Mouse (Mus musculus): ENCODE data around the gene Prickle1.

Gene Prickle1

DNA sequence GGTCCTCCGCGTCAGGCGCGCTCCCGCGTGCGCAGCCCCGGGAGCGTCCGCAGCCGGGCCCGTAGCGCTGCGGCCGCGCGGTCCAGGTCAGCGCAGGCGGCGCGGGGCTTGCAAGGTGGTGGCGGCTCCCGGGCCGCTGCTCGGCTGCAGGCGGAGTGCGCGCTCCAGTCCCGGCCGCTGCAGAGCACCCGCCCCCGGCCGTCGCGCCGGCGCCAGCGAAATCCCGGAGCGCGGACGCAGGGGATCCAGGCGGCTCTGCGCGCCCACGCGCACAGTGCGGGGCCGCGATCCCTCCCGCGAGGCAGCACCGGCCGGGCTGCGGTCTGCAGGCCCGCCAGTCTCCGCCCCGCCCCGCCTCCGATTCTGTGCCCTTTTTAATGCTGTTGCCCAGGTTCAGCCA lies at the start of gene Prickle1:
TSS of gene Prickle1 (minus strand) at position 146 of the 400 bp plus-strand sequence.
- peak; percentile 70 for DNase-seq (ENCODE audit: low spot score)

DNA sequence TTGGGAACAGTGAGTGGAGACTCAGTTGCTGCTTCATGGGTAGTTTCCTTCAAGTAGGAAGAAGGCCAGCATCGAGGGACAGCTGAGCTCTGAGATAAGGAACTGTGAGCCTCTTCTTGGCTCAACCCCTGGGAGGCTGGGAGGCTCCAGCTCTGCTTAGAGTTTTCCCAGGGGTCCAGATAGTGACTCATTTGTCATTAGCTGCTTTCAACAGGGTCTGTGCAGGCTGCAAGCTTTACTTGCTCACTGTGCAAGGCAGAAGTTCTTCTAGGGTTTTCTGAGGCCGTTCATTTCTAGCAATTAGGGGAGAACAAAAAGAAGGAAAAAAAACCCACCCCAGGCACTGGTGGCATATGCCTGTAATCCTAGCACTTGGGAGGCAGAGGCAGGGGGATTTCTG lies 44.5 kb upstream of the Prickle1 start:
- no peak for DNase-seq (ENCODE audit: low spot score)

DNA sequence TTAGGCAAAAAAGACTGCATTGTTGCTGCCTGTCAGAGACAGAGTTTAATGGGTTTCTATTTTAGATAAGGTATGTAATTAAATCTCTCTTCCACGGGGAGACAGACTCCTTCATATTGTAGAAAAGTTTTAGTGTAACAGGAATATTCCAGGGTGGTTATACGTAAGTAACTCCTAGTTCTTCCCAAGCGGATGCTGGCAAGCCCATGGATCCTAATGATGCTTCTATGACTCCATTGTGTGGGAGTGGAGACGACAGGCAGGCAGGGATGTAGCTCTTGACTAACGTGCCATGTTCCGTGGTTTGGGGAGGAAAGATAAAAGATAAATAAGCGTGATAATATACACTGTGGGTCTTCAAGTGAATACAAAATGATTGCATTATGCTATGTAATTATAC lies 41.3 kb upstream of the Prickle1 start:
- no peak for DNase-seq (ENCODE audit: low spot score)

DNA sequence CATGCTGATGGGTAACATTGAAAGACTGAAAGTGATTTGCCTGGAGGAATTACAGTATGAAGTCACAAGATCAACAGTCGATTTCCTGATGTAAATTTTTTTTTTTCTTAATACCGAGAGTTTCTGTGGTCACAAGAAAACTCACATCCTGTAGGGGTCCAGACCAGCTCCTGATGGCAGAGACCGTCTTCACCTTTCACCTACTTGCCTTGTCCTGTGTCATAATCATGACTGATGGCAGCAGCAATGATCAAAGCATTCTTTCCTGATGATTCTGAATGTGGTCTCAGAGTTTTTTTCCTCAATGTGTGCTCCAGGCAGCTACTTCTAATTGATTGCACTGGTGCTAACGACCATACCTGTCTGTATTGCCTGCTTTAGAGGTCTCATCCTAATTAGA lies 39.9 kb upstream of the Prickle1 start:
- no peak for DNase-seq (ENCODE audit: low spot score)

DNA sequence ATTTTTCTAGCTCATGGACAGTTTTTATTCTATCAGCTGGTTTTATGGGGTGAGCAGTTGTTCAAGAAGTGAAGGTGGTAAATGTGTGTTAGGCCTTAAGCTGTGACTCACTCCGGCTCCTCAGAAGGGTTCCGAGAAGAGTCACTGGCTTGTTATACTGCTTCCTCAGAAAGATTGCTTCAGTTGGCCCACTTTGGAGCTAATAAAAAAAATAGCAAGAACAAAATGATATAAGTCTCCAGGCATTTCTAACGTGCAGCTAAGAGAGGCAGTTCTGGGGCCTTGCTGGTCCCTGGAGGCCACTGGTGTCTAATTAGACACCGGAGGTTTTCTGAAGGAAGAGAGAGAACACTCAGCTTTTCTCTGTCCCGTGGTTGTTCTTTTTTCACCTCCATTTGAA lies 38.8 kb upstream of the Prickle1 start:
- no peak for DNase-seq (ENCODE audit: low spot score)

DNA sequence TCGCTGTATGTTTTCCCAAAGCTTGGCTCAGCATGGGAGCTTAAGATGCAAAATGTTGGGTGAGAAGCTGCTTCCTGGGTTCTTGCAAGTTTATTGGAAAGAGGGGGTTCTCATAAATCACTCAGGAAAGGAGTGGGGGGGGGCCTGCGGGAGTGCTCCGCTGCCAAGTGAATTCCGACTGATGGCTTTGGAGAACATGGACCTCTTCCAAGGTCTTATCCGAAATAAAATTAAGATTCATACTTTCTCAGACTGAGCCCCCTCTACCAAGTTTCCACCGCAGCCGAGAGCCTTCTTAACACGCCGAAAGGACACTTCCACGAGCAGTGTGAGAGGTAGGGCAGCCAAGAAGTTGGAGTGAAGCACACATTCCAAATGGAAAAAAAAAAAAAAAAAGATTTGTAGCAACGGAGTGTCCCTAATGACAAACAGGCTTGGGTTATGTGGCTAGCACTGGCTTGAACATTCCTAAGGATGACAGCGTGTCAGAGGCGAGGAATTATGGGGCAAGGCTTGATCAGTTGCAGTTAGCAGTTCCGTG lies 34.4 kb upstream of the Prickle1 start:
- DNase-seq (ENCODE audit: low spot score), result no peak

DNA sequence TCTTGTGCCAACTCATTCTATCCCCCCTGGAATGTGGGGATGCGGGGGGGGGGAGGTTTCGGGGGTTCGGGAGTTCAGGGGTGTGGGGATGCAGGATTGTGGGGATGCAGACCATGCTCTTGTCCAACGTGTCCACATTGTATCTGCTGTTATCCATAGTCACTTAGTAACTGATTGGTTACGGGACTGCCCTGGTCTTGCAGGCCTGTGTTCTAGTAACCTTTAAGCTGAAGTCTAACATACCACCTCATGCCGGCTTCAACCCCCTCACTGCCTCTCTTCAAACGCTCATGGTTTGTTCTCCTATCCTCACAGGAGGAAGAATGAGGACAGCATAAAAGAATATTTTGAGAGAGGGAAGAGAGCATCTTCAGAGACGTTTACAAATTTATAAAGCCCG lies 33.5 kb upstream of the Prickle1 start:
- DNase-seq (ENCODE audit: low spot score), result no peak

DNA sequence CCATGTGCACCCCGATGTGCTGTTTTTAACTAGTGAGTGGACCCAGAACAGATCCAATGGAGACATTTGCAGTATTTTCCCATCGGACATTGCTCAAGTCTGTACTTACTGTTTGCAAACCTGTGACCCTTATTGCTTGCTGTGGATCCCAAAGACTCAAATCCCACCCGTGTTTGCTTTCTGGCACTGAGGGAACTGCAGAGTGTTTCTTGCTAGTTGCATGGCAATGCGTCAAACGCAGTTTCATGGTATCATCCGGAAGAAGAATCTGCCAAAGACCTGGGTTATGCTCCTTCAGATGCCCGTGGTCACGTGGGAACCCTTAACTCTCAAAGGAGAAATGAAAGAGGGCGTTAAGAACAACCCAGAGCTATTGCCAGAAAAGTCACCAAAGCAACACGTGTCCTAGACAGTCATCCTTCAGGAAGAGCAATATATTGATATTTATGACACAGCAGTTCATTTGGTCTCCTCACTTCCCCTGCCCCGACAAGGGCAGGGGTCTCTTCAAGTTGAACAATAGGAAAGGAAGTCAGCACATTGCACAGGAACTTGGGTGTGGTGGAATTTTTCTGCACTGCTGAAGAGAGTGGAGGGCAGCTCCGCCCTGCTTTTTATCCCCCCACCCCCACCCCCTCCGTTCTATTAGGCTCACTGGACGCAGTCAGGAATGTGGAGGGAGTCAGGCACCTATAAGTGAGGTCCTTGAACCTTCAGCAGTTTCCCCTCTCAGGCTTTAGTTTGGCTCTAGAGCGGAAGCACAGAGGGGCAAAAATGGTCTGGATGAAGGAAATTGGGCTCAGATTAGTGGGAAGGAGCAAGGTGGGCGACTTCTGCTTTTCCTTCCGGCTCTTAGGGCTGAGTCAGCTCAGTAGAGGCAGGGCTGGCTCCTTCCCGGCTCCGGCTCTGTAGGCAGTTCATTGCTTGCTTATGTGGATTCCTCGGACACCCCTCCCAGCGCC lies 32.4 kb upstream of the Prickle1 start:
- no peak for DNase-seq (ENCODE audit: low spot score)

DNA sequence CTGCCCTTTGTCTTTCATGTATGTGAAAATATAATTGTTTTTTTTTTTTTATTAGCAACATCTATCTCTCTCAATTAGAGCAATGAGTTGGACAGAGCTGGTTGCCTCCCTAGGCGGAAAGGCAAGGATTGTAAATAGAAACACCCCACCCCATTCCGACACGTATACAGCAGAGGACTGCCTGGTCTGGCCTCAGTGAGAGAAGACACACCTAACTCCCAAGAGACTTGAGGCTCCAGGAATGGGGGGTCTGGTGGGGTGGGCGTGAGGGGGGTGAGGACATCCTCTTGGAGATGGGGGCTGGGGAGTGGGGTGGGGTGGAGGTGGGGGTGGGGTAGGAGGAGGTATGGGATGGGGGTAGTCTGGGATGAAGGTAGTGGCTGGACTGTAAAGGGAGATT lies 23.9 kb upstream of the Prickle1 start:
- no peak for DNase-seq (ENCODE audit: low spot score)

DNA sequence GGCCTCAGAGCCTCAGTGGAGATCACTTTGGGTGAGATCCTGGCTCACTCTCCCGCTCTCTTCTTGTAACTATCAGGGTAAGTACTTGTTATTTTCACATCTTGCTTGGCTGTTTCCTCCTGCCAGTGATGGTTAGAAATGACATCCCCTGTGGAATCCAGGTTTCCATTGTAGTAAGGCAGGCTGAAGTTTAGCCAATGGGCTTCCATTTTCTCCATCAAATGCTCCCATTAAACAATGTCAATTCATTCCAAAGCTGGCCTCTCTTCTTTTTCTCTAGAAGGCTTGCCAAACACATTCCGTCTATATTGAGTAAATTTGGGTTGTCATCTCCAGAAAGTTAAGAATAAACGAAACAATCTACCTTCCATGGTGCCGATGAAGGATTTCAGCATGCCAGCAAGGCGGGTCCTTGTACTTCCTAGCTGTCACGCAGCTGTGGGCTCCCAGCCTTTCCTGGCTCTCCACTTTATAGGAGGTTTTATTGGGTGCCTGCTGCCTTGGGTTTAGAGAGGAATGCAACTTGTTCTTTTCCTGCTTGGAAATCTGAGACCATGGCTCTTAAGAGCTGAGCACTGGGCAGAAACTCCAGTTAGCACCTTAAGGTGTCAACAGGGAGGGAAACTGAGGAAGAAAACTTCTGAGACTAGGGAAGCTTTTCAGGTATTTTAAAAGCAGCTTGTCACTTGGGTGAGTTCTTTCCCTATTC lies 22.9 kb upstream of the Prickle1 start:
- no peak for DNase-seq (ENCODE audit: low spot score)

DNA sequence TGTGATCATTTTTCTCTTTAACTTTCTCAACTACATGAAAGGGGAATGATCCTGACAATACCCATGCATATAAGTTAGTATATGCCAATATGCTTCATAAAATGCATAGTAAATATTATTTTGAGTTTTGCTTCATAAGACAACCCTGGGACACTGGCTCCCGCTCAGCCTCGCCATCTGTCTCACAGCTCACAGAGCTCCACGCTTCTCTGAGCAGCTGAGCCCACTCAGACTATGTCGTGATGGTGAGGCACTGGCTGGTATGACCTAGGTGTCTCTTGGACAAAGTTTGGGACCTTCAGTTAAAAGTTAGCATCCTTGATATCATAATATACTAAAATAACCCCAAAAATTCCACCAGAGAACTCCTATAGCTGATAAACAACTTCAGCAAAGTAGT lies 20.6 kb upstream of the Prickle1 start:
- DNase-seq (ENCODE audit: low spot score), result no peak

DNA sequence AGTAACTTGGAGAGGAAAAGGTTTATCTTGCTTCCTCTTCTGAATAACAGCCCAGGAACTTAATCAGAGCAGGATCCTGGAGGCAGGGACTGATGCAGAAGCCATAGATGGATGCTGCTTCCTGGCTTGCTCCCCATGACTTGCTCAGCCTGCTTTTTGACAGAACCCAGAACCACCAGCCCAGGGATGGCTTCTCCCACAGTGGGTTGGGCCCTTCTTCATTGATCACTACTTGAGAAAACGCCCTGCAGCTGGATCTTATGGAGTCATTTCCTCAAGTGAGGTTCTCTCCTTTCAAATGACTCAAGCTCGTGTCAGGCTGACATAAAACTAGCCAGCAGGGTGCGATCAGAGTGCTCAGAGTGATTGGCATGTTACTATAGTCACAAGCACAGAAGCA lies 19.3 kb upstream of the Prickle1 start:
- no peak for DNase-seq (ENCODE audit: low spot score)

DNA sequence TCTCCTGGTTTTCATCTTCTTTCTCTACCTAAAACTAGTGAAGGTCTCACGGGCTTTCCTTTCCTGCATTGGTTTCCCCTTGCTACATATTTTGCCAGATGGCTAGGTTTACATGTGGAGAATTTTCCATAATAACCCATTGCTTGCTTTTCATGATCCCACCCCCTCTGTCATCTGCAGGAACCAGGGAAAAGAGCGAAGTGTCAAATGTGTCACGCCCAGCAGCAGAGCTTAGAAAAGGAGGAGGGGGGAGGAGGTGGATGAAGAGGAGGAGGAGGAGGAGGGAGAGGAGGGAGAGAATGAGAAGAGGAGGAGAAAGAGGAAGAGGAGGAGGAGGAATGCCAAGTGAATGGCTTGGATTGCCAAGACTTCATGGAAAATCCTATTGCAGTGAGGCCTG lies 17.9 kb upstream of the Prickle1 start:
- DNase-seq (ENCODE audit: low spot score), result no peak

DNA sequence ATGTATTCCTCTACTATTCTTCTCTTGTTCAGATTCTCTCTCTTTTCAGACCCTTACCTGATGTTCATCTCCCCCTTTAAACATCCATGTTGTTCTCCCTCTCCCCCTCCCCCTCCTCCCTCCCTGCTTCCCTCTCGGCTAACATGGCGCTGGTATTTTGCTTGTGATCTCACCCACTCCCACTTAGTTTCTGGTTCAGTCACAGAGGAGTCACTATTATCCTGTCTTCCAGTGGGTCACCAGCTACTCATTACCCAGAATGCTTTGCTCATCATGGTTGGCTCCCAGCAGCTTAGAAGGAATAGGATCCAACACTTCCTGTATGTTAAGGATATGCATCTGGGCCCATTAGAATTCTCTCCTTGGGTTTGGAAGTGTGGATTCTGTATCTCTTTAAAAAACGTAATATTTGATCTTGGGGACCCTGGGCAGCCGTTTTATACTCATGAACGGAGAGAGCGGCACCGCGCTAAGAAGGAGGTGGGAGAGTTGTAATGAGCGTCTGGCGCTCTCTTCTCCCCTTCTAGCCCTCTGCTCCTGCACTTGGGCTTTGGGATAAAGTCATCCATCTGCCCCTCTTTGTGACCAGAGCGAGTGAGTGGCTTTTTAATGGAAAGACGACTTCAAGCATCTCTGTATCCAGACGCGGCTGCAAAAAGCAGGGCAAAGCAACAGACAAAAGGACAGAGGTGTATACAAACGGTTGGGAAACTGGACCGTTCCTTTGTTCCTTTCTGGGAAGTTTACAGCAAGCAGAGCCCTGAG lies 16.0 kb upstream of the Prickle1 start:
- no peak for DNase-seq (ENCODE audit: low spot score)

DNA sequence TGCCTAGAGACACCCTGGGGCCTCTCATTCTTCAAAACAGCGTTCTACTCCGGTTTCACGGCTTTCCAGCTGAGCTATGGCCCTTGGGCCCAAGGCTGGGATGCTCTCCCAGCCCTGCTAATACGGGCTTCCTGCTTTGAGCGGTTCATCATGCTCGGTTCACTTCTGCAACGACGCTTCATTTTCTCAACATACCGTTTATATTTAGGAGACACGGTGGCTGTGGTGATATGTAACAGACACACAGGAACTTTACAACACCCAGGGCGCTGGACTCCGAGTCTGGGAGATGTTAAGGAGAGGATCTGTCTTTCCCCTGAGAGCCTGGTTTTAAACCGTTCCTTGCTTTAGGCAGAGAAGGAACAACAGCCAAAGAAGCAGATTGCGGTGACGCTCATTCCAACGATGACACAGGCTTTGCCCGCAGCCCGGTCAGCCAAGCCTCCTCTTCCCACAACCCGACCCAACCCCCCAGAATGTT lies 15.1 kb upstream of the Prickle1 start:
- DNase-seq (ENCODE audit: low spot score), result no peak

DNA sequence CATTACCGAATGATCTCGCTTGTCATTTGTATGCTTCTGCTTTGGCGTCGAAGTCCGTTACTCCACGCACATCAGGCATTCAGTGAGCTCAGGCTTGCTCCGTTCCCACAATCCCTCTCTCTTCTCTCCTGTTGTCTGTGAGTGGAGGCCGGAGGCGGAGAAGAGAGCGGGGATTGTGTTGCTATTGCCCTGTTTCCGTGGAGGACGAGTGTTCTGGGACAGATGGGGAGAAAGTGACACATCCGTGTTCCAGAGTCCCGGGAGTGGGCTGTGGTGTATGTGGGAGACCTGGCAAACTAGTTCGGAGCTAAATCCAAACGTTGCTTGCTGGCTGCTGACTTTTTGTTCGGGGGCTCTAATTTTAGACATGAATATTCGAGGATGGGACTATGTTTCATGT lies 14.6 kb upstream of the Prickle1 start:
- no peak for DNase-seq (ENCODE audit: low spot score)

DNA sequence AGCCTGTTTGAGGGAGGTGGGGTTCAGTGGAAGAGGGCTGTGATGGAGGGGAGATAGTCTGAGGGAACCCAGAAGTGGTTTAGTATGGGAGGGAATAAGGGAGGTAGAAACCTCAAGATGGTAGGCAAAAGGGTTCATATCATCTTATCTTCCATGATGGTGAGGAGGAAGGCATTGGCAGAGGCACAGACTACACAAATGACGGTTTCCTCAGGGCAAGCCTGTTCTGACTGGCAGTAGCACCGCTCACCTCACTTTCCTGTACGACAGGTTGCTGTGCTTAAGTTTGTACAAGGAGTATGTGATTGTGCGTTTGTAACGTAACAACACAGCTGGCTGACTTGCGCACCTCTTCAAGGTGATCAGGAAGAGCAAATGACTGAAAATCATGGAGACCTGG lies 7.2 kb upstream of the Prickle1 start:
- no peak for DNase-seq (ENCODE audit: low spot score)

DNA sequence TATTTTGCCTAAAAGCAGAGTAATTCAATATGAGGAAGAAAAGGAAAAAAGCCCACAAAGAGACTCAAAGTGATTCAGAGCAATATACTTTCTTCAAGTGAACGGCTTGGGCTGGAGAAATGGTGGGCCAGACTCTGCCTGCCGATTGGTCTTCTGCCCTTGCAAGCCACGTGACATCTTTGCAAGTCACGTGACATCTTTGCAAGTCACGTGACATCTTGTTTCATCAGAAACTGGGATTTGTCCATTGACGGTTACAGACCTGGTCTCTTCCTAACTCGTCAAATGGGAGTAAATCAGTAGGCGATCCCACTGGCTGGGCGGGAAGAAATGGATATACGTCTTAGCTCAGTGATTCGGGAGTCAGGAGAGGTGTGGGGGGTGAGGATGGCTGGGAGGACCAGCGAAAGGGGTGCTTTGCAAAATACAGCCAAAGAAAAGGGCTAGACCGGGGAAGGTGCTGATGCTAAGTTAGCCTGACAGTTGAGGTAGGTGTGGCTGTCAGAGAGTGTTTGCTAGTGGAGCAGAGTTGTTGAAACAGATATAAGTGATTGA lies 5.8 kb upstream of the Prickle1 start:
- DNase-seq (ENCODE audit: low spot score), result no peak

DNA sequence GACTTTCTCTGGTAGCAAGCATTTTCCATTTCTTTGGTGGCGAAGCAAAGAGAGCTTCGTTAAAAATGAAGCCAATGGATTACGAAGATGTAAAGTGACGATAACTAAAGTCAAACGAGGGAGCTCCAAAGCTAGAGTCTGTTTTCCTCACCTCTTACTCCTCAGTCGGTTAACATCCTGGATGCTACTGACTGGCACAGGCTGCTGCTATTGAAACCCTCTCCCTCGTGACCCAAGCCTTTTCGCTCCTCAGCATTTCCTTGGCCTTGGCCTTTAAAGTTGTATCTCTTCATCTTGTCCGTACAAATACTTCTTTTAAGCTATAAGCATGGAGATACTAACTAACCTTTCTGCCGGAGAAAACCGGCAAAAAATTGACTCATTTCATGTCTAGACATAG lies 1.3 kb upstream of the Prickle1 start:
- DNase-seq (ENCODE audit: low spot score), result no peak

DNA sequence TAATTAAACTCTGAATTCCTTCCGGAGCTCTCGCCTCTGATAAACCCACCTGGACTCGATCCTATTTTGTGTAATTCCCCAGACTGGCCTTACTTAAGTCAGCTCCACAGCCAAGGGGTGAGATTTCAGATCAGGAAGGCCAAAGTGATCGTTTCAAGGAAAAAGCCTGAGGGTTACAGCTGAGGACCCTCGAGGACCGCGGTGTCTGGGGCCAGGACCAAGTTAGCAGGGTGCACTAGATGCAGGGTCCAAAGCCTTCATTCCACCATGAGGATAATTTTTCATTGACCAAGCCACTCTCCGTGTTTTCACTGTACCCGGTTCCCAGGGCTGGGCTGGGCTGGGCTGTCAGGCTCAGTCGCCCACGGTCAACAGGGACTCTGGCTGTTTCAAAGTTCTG lies 594 bp upstream of the Prickle1 start:
- no peak for DNase-seq (ENCODE audit: low spot score)

DNA sequence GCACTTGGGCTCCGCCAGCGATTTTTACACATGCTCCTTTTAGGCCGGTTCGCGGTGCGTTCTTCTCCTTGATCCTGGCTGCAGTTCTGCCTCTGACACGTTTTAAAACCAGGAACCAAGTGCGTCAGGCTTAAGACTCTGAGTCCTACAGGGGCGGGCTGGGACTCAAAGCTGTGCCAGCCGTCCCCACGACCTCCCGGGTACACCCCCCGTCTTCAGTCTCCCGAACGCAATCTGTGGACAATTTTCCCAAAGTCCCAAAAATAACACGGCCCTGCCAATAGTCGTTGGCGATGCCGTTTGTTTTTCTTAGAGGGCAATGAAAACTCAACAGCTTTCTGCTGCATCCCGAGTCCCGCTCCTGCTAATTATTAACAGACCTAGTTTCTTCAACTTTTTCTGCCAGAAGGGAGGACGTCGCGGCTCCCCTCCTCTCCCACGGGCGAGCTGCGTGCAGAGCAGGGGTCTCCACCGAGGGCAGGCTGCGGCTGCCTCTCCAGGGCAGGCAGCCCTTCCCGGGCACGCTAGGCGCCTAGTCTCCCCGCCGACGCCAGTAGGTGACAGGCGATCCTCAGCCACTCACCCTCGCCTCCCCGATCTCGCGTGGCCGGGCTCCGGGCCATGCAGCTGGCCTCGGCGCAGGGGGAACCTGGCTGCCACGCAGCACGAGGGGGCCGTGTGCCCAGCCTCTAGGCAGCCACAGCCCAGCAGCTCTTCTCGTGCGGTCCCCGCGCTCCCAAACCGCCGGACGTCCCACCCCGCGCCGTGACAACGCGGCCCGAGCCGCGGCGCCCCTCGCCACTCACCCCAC lies 598 bp downstream of the Prickle1 start:
- DNase-seq (ENCODE audit: low spot score), result no peak

Data from c-Kit-positive CD71-positive TER-119-positive erythroid progenitor cells, embryonic 14.5 days (primary cell).